Mouse (Mus musculus) CH12.LX (cell line): ENCODE measurements around the gene Tirap.

Experiments
- CTCF ChIP-seq, 2 experiments: IDR thresholded peaks in 1 of 2; conservative IDR thresholded peaks in 1 of 2; 2 replicates each; pipeline ENCODE4 v1.5.1; 2011 to 2012; ENCODE audit warnings: low read depth in 2 of 2, low read length in 2 of 2, improper control_type of control experiment in 1 of 2, inconsistent platforms in 1 of 2, mild to moderate bottlenecking in 1 of 2, moderate library complexity in 1 of 2
- MAX ChIP-seq: IDR thresholded peaks from 2 replicates; pipeline ENCODE4 v1.6.1; 2011; ENCODE audit warnings: low read length, improper control_type of control experiment
- MEF2A ChIP-seq: IDR thresholded peaks from 2 replicates; pipeline ENCODE4 v1.6.1; 2014; ENCODE audit warnings: low read depth, mild to moderate bottlenecking, inconsistent platforms, low read length, improper control_type of control experiment, borderline replicate concordance
- POLR2A ChIP-seq: IDR thresholded peaks from 2 replicates; pipeline ENCODE4 v1.6.1; 2011; ENCODE audit warnings: low read depth, mild to moderate bottlenecking, improper control_type of control experiment, low read length
- POLR2AphosphoS2 ChIP-seq: IDR thresholded peaks from 2 replicates; pipeline ENCODE4 v1.6.1; 2011; ENCODE audit warnings: low read depth, low read length, improper control_type of control experiment
- UBTF ChIP-seq: IDR thresholded peaks from 2 replicates; pipeline ENCODE4 v1.6.1; 2012; ENCODE audit warnings: low read depth, mild to moderate bottlenecking, inconsistent platforms, low read length, improper control_type of control experiment, moderate library complexity
- USF1 ChIP-seq: IDR thresholded peaks from 2 replicates; pipeline ENCODE4 v1.6.1; 2014; ENCODE audit warnings: low read depth, mild to moderate bottlenecking, inconsistent platforms, low read length, improper control_type of control experiment
- ZC3H11A ChIP-seq: IDR thresholded peaks from 2 replicates; pipeline ENCODE4 v1.6.1; 2012; ENCODE audit warnings: low read depth, mild to moderate bottlenecking, inconsistent platforms, low read length, improper control_type of control experiment

GRCm38 (mm10) chr9:35156862-35157261 lies 43.2 kb downstream of the Tirap start:
- TF ChIP-seq ZC3H11A = no peak
- no peak for TF ChIP-seq MEF2A
- no peak for TF ChIP-seq USF1
- TF ChIP-seq POLR2A = no peak
- TF ChIP-seq CTCF (conservative IDR thresholded peaks at IDR 0.05 in 1 of 2, IDR thresholded peaks at IDR 0.05 in 1 of 2; ENCODE audit: low read depth in 2 of 2, low read length in 2 of 2) = no peak
- TF ChIP-seq POLR2AphosphoS2 = no peak
- TF ChIP-seq UBTF = no peak
- no peak for TF ChIP-seq MAX
